Mouse (Mus musculus): ENCODE results near the gene Mllt10. TPM values are rescaled to one million over a fixed set of nuclear protein-coding genes. Genes with fewer than 3 reads are reported as not detected.

The Mllt10 gene
- total and polyA plus RNA-seq, 2 experiments from 2014 or later: 27.4 to 31.3 TPM

GRCm38 (mm10) chr2:18041199-18041885 is 13.7 kb upstream of the Mllt10 start:
- H3K4me1 ChIP-seq (ENCODE audit: insufficient read depth): peaks cover 26% of the 10 kb centered on the region
- peak overlapping the region; percentile 10; the same call in 1 of the 2 replicates for H3K4me3 ChIP-seq (ENCODE audit: low read depth, low read length)
- H3K9ac ChIP-seq: peak overlapping the region; percentile 58
- WGBS: 9% methylated on average over 14 of the region's 14 CpGs
- peak; percentile 67 for DNase-seq
- H3K36me3 ChIP-seq (ENCODE audit: insufficient read depth): no peaks in the 10 kb centered on the region
- peak overlapping the region; percentile 70 for H3K4me2 ChIP-seq (ENCODE audit: low read depth)
- no peak for TF ChIP-seq CTCF (IDR thresholded peaks at IDR 0.05; ENCODE audit: low read depth)
- H3K27me3 ChIP-seq (ENCODE audit: insufficient read depth, low read length): no peaks in the 10 kb centered on the region
- H3K9me3 ChIP-seq (ENCODE audit: low read length): no peaks in the 10 kb centered on the region
- peak overlapping the region; percentile 72 for H3K27ac ChIP-seq (ENCODE audit: low read depth, low read length)
- peak; percentile 75 for ATAC-seq

GRCm38 (mm10) chr2:18045143-18045780 is 9.8 kb upstream of the Mllt10 start:
- Histone ChIP-seq H3K9ac (peak overlapping the region; percentile 97), H3K36me3 (ENCODE audit: insufficient read depth) (no peaks in the 10 kb centered on the region), H3K27me3 (ENCODE audit: insufficient read depth, low read length) (no peaks in the 10 kb centered on the region), H3K4me2 (ENCODE audit: low read depth) (peak overlapping the region; percentile 83), H3K9me3 (ENCODE audit: low read length) (no peaks in the 10 kb centered on the region), H3K27ac (ENCODE audit: low read depth, low read length) (no peak overlapping the region), H3K4me3 (ENCODE audit: low read depth, low read length) (peak overlapping the region; percentile 77), H3K4me1 (ENCODE audit: insufficient read depth) (peaks cover 26% of the 10 kb centered on the region)
- ATAC-seq (no peak), DNase-seq (no peak)
- WGBS: 4% methylated on average over 7 of the region's 7 CpGs
- no peak for TF ChIP-seq CTCF (IDR thresholded peaks at IDR 0.05; ENCODE audit: low read depth)

DNA sequence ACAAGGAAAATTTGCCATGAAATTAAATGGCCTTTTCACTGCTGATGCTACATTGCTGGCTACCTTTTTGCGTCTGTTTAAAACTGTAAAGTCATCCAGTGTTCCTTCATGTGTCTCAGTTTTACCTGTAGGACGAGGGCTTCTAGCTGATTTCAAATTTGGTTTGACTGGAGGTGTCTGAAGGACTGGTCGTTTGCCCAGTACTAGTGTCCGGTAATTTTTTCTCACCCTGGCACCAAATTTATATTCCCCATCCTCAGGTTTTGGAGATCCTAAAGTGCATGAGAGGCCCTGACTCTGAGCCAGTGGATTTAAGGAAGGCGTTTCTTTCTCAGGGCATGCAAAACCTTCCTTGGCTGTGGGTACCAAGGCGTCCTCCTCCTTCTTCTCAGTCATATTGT is 9.3 kb upstream of the Mllt10 start:
- Histone ChIP-seq H3K27me3 (ENCODE audit: insufficient read depth, low read length) (no peaks in the 10 kb centered on the region), H3K9me3 (ENCODE audit: low read length) (no peaks in the 10 kb centered on the region), H3K4me2 (ENCODE audit: low read depth) (peak overlapping the region; percentile 83), H3K27ac (ENCODE audit: low read depth, low read length) (peak overlapping the region; percentile 96; the same call in 1 of the 2 replicates), H3K36me3 (ENCODE audit: insufficient read depth) (no peaks in the 10 kb centered on the region), H3K9ac (peak overlapping the region; percentile 97), H3K4me1 (ENCODE audit: insufficient read depth) (peaks cover 21% of the 10 kb centered on the region), H3K4me3 (ENCODE audit: low read depth, low read length) (peak overlapping the region; percentile 77)
- ATAC-seq (no peak), DNase-seq (peak; percentile 65)
- no peak for TF ChIP-seq CTCF (IDR thresholded peaks at IDR 0.05; ENCODE audit: low read depth)
- 9% methylated on average over 6 of the region's 6 CpGs for WGBS

GRCm38 (mm10) chr2:18046186-18046585 is 8.9 kb upstream of the Mllt10 start:
- Histone ChIP-seq H3K27ac (ENCODE audit: low read depth, low read length) (peak overlapping the region; percentile 96), H3K4me1 (ENCODE audit: insufficient read depth) (peaks cover 17% of the 10 kb centered on the region), H3K9me3 (ENCODE audit: low read length) (no peaks in the 10 kb centered on the region), H3K9ac (peak overlapping the region; percentile 97), H3K27me3 (ENCODE audit: insufficient read depth, low read length) (no peaks in the 10 kb centered on the region), H3K4me3 (ENCODE audit: low read depth, low read length) (peak overlapping the region; percentile 77), H3K36me3 (ENCODE audit: insufficient read depth) (no peaks in the 10 kb centered on the region), H3K4me2 (ENCODE audit: low read depth) (peak overlapping the region; percentile 83)
- 4% methylated on average over 4 of the region's 4 CpGs for WGBS
- ATAC-seq: no peak
- peak; percentile 63 for DNase-seq
- TF ChIP-seq CTCF (IDR thresholded peaks at IDR 0.05; ENCODE audit: low read depth): no peak

DNA sequence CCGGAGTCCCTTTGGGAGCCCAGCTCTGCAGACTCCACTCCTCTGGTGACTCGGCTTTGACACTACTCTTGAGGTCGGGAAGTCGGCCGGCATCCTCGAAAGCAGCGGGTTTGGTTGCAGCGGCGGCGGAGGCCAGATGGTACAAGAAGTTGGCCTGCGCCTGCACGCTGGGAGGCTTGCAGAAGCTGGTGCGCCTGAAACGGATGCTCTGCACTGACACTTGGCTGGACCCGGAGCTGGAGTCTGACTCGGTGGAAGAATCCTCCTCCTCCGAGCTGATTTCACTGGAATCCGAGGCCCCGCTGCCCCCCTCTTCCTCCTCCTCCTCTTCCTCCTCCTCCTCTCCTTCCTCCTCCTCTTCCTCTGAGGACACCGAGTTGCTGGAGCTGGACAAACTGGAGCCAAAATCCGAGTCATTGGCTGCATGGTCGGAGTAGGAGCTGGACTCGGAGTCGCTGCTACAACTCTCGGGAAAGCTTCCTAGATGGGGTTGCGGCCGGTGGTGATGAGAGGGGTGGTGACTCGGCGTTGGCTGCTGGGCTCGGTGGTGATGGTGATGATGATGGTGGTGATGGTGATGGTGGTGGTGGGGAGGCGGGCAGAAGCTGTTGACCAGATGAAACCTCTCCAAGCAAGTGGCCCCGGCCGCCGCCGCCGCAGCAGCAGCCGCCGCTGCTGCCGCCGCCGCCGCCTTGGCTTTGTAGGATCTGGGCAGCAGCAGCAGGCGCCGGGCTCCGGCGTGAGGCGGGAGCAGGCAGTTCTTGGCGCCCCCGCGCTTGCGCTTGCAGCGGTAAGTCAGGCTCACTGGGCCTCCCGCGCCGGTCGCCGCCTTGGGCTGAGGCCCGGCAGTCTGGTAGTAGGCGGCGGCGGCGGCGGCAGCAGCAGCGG is 8.0 kb upstream of the Mllt10 start:
- H3K4me3 ChIP-seq (ENCODE audit: low read depth, low read length): peak overlapping the region; percentile 77
- peak overlapping the region; percentile 96 for H3K27ac ChIP-seq (ENCODE audit: low read depth, low read length)
- H3K9ac ChIP-seq: peak overlapping the region; percentile 97
- DNase-seq (peak; percentile 77), ATAC-seq (peak; percentile 68)
- H3K27me3 ChIP-seq (ENCODE audit: insufficient read depth, low read length): no peaks in the 10 kb centered on the region
- H3K4me1 ChIP-seq (ENCODE audit: insufficient read depth): peaks cover 10% of the 10 kb centered on the region
- no peak for TF ChIP-seq CTCF (IDR thresholded peaks at IDR 0.05; ENCODE audit: low read depth)
- peak overlapping the region; percentile 83 for H3K4me2 ChIP-seq (ENCODE audit: low read depth)
- no peaks in the 10 kb centered on the region for H3K9me3 ChIP-seq (ENCODE audit: low read length)
- under 1% methylated on average over 54 of the region's 64 CpGs for WGBS
- no peaks in the 10 kb centered on the region for H3K36me3 ChIP-seq (ENCODE audit: insufficient read depth)

DNA sequence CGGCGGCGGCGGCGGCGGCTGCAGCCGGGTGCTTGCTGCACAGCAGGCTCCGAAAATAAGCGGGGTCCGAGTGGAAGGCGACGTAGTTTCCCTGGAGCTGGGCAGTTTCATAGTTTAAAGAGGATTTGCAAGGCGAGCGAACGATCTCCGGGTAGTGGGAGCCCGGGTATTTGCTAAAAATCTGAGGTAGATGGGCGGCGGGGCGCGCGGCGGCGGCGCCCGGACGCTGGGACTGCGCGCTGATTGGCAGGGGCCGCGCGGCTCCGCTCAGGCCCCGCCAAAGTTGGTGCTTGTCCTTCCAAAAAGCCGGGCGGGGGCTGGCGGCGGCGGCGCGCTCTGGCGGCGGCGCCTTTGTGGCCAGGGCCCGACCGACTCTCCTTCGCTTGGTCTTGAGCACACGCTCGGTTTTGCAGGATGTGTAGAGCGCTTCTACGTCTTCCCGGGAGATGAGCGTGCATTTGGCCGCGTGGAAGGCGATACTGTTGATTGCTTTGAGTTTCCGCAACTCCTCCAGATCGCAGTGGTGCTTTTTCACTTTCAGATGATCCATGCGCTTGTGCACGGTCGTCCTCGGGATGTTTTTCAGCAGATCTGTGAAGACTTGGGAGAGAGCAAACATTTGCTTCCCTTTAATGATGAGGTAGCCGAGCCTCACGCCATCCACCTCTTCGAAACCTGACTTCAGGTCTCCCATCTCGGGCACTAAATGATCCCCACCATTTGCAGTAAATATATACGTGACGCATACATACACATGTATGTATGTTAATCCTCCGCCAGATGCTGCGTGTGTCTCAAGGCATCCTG is 7.2 kb upstream of the Mllt10 start:
- H3K4me2 ChIP-seq (ENCODE audit: low read depth): peak overlapping the region; percentile 83
- H3K36me3 ChIP-seq (ENCODE audit: insufficient read depth): no peaks in the 10 kb centered on the region
- peak overlapping the region; percentile 77 for H3K4me3 ChIP-seq (ENCODE audit: low read depth, low read length)
- DNase-seq (peak; percentile 85), ATAC-seq (peak; percentile 83)
- H3K27me3 ChIP-seq (ENCODE audit: insufficient read depth, low read length): no peaks in the 10 kb centered on the region
- H3K9me3 ChIP-seq (ENCODE audit: low read length): no peaks in the 10 kb centered on the region
- H3K4me1 ChIP-seq (ENCODE audit: insufficient read depth): peaks cover 10% of the 10 kb centered on the region
- H3K27ac ChIP-seq (ENCODE audit: low read depth, low read length): peak overlapping the region; percentile 96
- WGBS: under 1% methylated on average over 70 of the region's 70 CpGs
- peak overlapping the region; percentile 97 for H3K9ac ChIP-seq
- TF ChIP-seq CTCF (IDR thresholded peaks at IDR 0.05; ENCODE audit: low read depth): no peak
